Mouse (Mus musculus) ovary, adult 2 months (tissue): ENCODE data around the gene Spindoc. TPM values are rescaled to one million over a fixed set of nuclear protein-coding genes. Genes with fewer than 3 reads are reported as not detected.

ENCODE experiments used
- polyA plus RNA-seq: library from polyadenylated mRNA; depleted of rRNA; stranded (reverse); fragments of >200 nt; gene quantifications from 2 replicates; pipeline ENCODE4 v1.2.3, GENCODE M21; 2012; rRNA removed

Spindoc gene
- polyA plus RNA-seq = 32.1 and 32.4 TPM in 2 replicates

GRCm38 (mm10) chr19:7382903-7383865 is at the start of gene Spindoc:
Gene Spindoc (minus strand): TSS chr19:7382994.

GRCm38 (mm10) chr19:7416834-7417735 is 34.3 kb upstream of the Spindoc start, which contains the start of gene 2700081O15Rik:
Gene 2700081O15Rik (plus strand): TSS chr19:7417625.

GRCm38 (mm10) chr19:7341512-7342397 is 41.0 kb downstream of the Spindoc start, which contains the start of gene Mark2:
Gene Mark2 (minus strand): TSS chr19:7341860.

Other genes with a start within 250 kb of the Spindoc start
- gene Otub1, start 176.7 kb downstream of the Spindoc start, polyA plus RNA-seq = 174 and 216 TPM in 2 replicates
- 2,339 and 2,765 TPM in 2 replicates for gene Cox8a, start 165.4 kb downstream of the Spindoc start, polyA plus RNA-seq
- 25.1 and 35.6 TPM in 2 replicates for gene Naa40, start 141.8 kb downstream of the Spindoc start, polyA plus RNA-seq
- gene Rcor2, start 115.7 kb downstream of the Spindoc start, polyA plus RNA-seq = 12.9 and 15.4 TPM in 2 replicates
- gene Mark2, start 41.1 kb downstream of the Spindoc start, polyA plus RNA-seq = 86.8 and 104 TPM in 2 replicates
- 95.8 and 138 TPM in 2 replicates for gene 2700081O15Rik, start 34.6 kb upstream of the Spindoc start, polyA plus RNA-seq
- 117 and 119 TPM in 2 replicates for gene Rtn3, start 100.3 kb upstream of the Spindoc start, polyA plus RNA-seq
- 15.3 and 16.5 TPM in 2 replicates for gene Atl3, start 111.0 kb upstream of the Spindoc start, polyA plus RNA-seq
- gene Pla2g16, start 174.5 kb upstream of the Spindoc start, polyA plus RNA-seq = 21.1 and 22.9 TPM in 2 replicates
- 5.2 and 6.0 TPM in 2 replicates for gene Lgals12, start 224.2 kb upstream of the Spindoc start, polyA plus RNA-seq
- 0.32 TPM in 1 of 2 replicates, not detected in the other for gene Hrasls5, start 229.5 kb upstream of the Spindoc start, polyA plus RNA-seq